In genomic region chr2:164803921-164804313, GRCm38 (mm10) we compare ENCODE assay signal across 10 mouse cellular contexts. TPM values are rescaled to one million over a fixed set of nuclear protein-coding genes. Genes with fewer than 3 reads are reported as not detected.
A peak's percentile ranks its signal among the peaks of the same experiment; 100 is the strongest.
DNase-seq lines count a peak whose midpoint lies in the region; ATAC-seq and TF ChIP-seq lines count a peak whose summit lies in the region.
"Had no signal": no experiment of that assay in that cellular context is flagged by ENCODE, and none has a peak within 500 bp of the region (broad histone marks: within the 10 kb centered on the region; RNA-seq: fewer than 3 reads in every experiment).

No protein-coding gene starts in this region.

- no peaks in the 10 kb centered on the region for H3K27me3 ChIP-seq in erythroblast, embryonic 14.5 days (ENCODE audit: control insufficient read depth)
- H3K27me3 ChIP-seq in forebrain, embryonic 13.5 days: no peaks in the 10 kb centered on the region
- no peaks in the 10 kb centered on the region for H3K27me3 ChIP-seq in liver, embryonic 14.5 days (ENCODE audit: control insufficient read depth, insufficient read depth, low read length)

- peak overlapping the region; percentile 78 for H3K4me3 ChIP-seq in erythroblast, embryonic 14.5 days (replicated peaks)
- H3K4me3 ChIP-seq in forebrain, embryonic 13.5 days: peak overlapping the region; percentile 82
- peak overlapping the region; percentile 95 to 99 for H3K4me3 ChIP-seq in liver, embryonic 14.5 days (ENCODE audit: insufficient read depth in 1 of 2, low read depth in 2 of 2, low read length in 2 of 2)

- no peak overlapping the region for H3K27ac ChIP-seq in forebrain, embryonic 13.5 days
- peak overlapping the region; percentile 80 for H3K27ac ChIP-seq in liver, embryonic 14.5 days

- WGBS in forebrain, embryonic 13.5 days: 67% methylated on average over 1 of the region's 1 CpGs
- 57% methylated on average over 1 of the region's 1 CpGs for WGBS in liver, embryonic 14.5 days (ENCODE audit: insufficient replicate concordance)

- peak overlapping the region; percentile 81 for H3K9ac ChIP-seq in forebrain, embryonic 13.5 days
- peak overlapping the region; percentile 93 for H3K9ac ChIP-seq in liver, embryonic 14.5 days (replicated peaks)

- no peak for ATAC-seq in erythroblast, adult 5-6 weeks (replicated peaks; ENCODE audit: low FRiP score, poor library complexity, severe bottlenecking)
- ATAC-seq in forebrain, embryonic 13.5 days: no peak
- no peak for ATAC-seq in liver, embryonic 14.5 days (ENCODE audit: insufficient read depth)
- no peak for ATAC-seq in megakaryocyte progenitor cell, adult 5-6 weeks (replicated peaks; ENCODE audit: poor library complexity)

- peak; percentile 38 for DNase-seq in 3T3-L1 (ENCODE audit: low read depth, low spot score)
- no peak for DNase-seq in liver, embryonic 14.5 days (ENCODE audit: low read depth in 3 of 3, low spot score in 3 of 3)
- DNase-seq in right cerebral cortex, postnatal 4 days: no peak
- DNase-seq in layer of hippocampus, postnatal 14 days (ENCODE audit: low spot score in 2 of 2): no peak
- DNase-seq: B cell, adult 2 months had no signal

- peak overlapping the region; percentile 74 for H3K4me2 ChIP-seq in forebrain, embryonic 13.5 days
- peak overlapping the region; percentile 90 for H3K4me2 ChIP-seq in liver, embryonic 14.5 days (ENCODE audit: low read depth)

- TF ChIP-seq EP300 in liver, embryonic 14.5 days (IDR thresholded peaks at IDR 0.05; ENCODE audit: low read depth): no peak

- no peaks in the 10 kb centered on the region for H3K9me3 ChIP-seq in erythroblast, embryonic 14.5 days (ENCODE audit: control insufficient read depth, low read length)
- H3K9me3 ChIP-seq in forebrain, embryonic 13.5 days (replicated peaks): no peaks in the 10 kb centered on the region
- no peaks in the 10 kb centered on the region for H3K9me3 ChIP-seq in liver, embryonic 14.5 days (ENCODE audit: control insufficient read depth, low read length)

- peaks cover 48% of the 10 kb centered on the region for H3K4me1 ChIP-seq in erythroblast, embryonic 14.5 days (ENCODE audit: control insufficient read depth)
- H3K4me1 ChIP-seq in forebrain, embryonic 13.5 days: peaks cover 33% of the 10 kb centered on the region
- peaks cover 12 to 13% of the 10 kb centered on the region in 2 experiments for H3K4me1 ChIP-seq in liver, embryonic 14.5 days (replicated peaks; ENCODE audit: control insufficient read depth in 2 of 2, insufficient read depth in 2 of 2, low read length in 1 of 2)

- H3K36me3 ChIP-seq in erythroblast, embryonic 14.5 days (ENCODE audit: control insufficient read depth): peaks cover 53% of the 10 kb centered on the region
- peaks cover 33% of the 10 kb centered on the region for H3K36me3 ChIP-seq in forebrain, embryonic 13.5 days (ENCODE audit: poor library complexity, severe bottlenecking)
- H3K36me3 ChIP-seq in liver, embryonic 14.5 days (replicated peaks; ENCODE audit: control insufficient read depth, insufficient read depth, low read depth): peaks cover 14% of the 10 kb centered on the region

- no peak; the same call in 1 of the 2 replicates for TF ChIP-seq CTCF in liver, embryonic 14.5 days (IDR thresholded peaks at IDR 0.05; ENCODE audit: low read depth)

RNA-seq across cellular contexts. Expression of gene Acot8, which starts 0.8 kb away (rescaled TPM):
- polyA plus RNA-seq in erythroblast, embryonic 14.5 days (2012): 7.0 and 9.2 TPM in 2 replicates
- 9.6 and 10.0 TPM in 2 replicates for total RNA-seq in erythroblast, adult 5-6 weeks (2015; ENCODE audit: low replicate concordance)
- 15.8 and 20.8 TPM in 2 replicates for total RNA-seq in erythroblast, adult 5-6 weeks (2017; ENCODE audit: low replicate concordance)
- polyA plus RNA-seq in forebrain, embryonic 13.5 days (2015; fragmentation: Nextera tagmentation; extraction: Ambion mirVana): 16.5 and 17.0 TPM in 2 replicates
- polyA plus RNA-seq in liver, embryonic 14.5 days (2012; rRNA removed): 20.6 and 22.1 TPM in 2 replicates
- polyA plus RNA-seq in liver, embryonic 14.5 days (2014; fragmentation: Nextera tagmentation; extraction: Ambion mirVana): 13.5 and 14.7 TPM in 2 replicates
- total RNA-seq in megakaryocyte progenitor cell, adult 5-6 weeks (2015): 13.2 and 14.2 TPM in 2 replicates
- total RNA-seq in megakaryocyte progenitor cell, adult 5-6 weeks (2017): 22.2 and 26.4 TPM in 2 replicates
- 10 to 100 TPM; 26.4 to 28.1 TPM for total RNA-seq in layer of hippocampus, postnatal 14 days (2021)

RNA-seq across cellular contexts. Expression of gene Zswim3, which starts 1.0 kb away (rescaled TPM):
- 0.08 and 0.10 TPM in 2 replicates for polyA plus RNA-seq in erythroblast, embryonic 14.5 days (2012)
- total RNA-seq in erythroblast, adult 5-6 weeks (2015; ENCODE audit: low replicate concordance): 0.58 and 1.9 TPM in 2 replicates
- 2.0 and 4.5 TPM in 2 replicates for total RNA-seq in erythroblast, adult 5-6 weeks (2017; ENCODE audit: low replicate concordance)
- 11.7 and 12.1 TPM in 2 replicates for polyA plus RNA-seq in forebrain, embryonic 13.5 days (2015; fragmentation: Nextera tagmentation; extraction: Ambion mirVana)
- polyA plus RNA-seq in liver, embryonic 14.5 days (2012; rRNA removed): 2.2 and 2.4 TPM in 2 replicates
- 3.7 and 4.5 TPM in 2 replicates for polyA plus RNA-seq in liver, embryonic 14.5 days (2014; fragmentation: Nextera tagmentation; extraction: Ambion mirVana)
- 4.3 and 6.7 TPM in 2 replicates for total RNA-seq in megakaryocyte progenitor cell, adult 5-6 weeks (2015)
- total RNA-seq in megakaryocyte progenitor cell, adult 5-6 weeks (2017): 2.5 and 2.8 TPM in 2 replicates
- 1 to 10 TPM; 6.0 to 8.3 TPM for total RNA-seq in layer of hippocampus, postnatal 14 days (2021)

RNA-seq across cellular contexts. Expression of gene Snx21, which starts 18.3 kb away (rescaled TPM):
- 1.5 and 2.4 TPM in 2 replicates for polyA plus RNA-seq in erythroblast, embryonic 14.5 days (2012)
- 2.1 and 2.9 TPM in 2 replicates for total RNA-seq in erythroblast, adult 5-6 weeks (2015; ENCODE audit: low replicate concordance)
- 0.43 and 0.98 TPM in 2 replicates for total RNA-seq in erythroblast, adult 5-6 weeks (2017; ENCODE audit: low replicate concordance)
- 14.7 and 15.4 TPM in 2 replicates for polyA plus RNA-seq in forebrain, embryonic 13.5 days (2015; fragmentation: Nextera tagmentation; extraction: Ambion mirVana)
- 2.3 TPM in 2 replicates for polyA plus RNA-seq in liver, embryonic 14.5 days (2012; rRNA removed)
- 2.9 and 4.4 TPM in 2 replicates for polyA plus RNA-seq in liver, embryonic 14.5 days (2014; fragmentation: Nextera tagmentation; extraction: Ambion mirVana)
- total RNA-seq in megakaryocyte progenitor cell, adult 5-6 weeks (2015): 0.42 and 0.49 TPM in 2 replicates
- 0.37 and 0.88 TPM in 2 replicates for total RNA-seq in megakaryocyte progenitor cell, adult 5-6 weeks (2017)
- total RNA-seq in layer of hippocampus, postnatal 14 days (2021): 10 to 100 TPM; 33.3 to 39.8 TPM

RNA-seq across cellular contexts. Expression of gene Zswim1, which starts 18.6 kb away (rescaled TPM):
- 0.69 and 0.71 TPM in 2 replicates for polyA plus RNA-seq in erythroblast, embryonic 14.5 days (2012)
- total RNA-seq in erythroblast, adult 5-6 weeks (2015; ENCODE audit: low replicate concordance): 1.5 and 2.1 TPM in 2 replicates
- total RNA-seq in erythroblast, adult 5-6 weeks (2017; ENCODE audit: low replicate concordance): 0.60 and 1.1 TPM in 2 replicates
- polyA plus RNA-seq in forebrain, embryonic 13.5 days (2015; fragmentation: Nextera tagmentation; extraction: Ambion mirVana): 22.1 and 23.2 TPM in 2 replicates
- 2.0 and 2.6 TPM in 2 replicates for polyA plus RNA-seq in liver, embryonic 14.5 days (2012; rRNA removed)
- 3.6 and 4.6 TPM in 2 replicates for polyA plus RNA-seq in liver, embryonic 14.5 days (2014; fragmentation: Nextera tagmentation; extraction: Ambion mirVana)
- 6.3 and 9.0 TPM in 2 replicates for total RNA-seq in megakaryocyte progenitor cell, adult 5-6 weeks (2015)
- 3.1 and 4.4 TPM in 2 replicates for total RNA-seq in megakaryocyte progenitor cell, adult 5-6 weeks (2017)
- 10 to 100 TPM; 18.1 to 18.2 TPM for total RNA-seq in layer of hippocampus, postnatal 14 days (2021)

RNA-seq across cellular contexts. Expression of gene Tnnc2, which starts 24.1 kb away (rescaled TPM):
- not detected in 2 replicates for polyA plus RNA-seq in erythroblast, embryonic 14.5 days (2012)
- total RNA-seq in erythroblast, adult 5-6 weeks (2015; ENCODE audit: low replicate concordance): not detected in 2 replicates
- not detected in 2 replicates for total RNA-seq in erythroblast, adult 5-6 weeks (2017; ENCODE audit: low replicate concordance)
- polyA plus RNA-seq in forebrain, embryonic 13.5 days (2015; fragmentation: Nextera tagmentation; extraction: Ambion mirVana): not detected in 2 replicates
- polyA plus RNA-seq in liver, embryonic 14.5 days (2012; rRNA removed): 0.15 and 0.32 TPM in 2 replicates
- polyA plus RNA-seq in liver, embryonic 14.5 days (2014; fragmentation: Nextera tagmentation; extraction: Ambion mirVana): 0.44 TPM in 1 of 2 replicates, not detected in the other
- total RNA-seq in megakaryocyte progenitor cell, adult 5-6 weeks (2015): not detected in 2 replicates
- total RNA-seq in megakaryocyte progenitor cell, adult 5-6 weeks (2017): not detected in 2 replicates
- total RNA-seq in layer of hippocampus, postnatal 14 days (2021): not detected
- total RNA-seq: neutrophil, adult 5-6 weeks had no signal

Comparison
In these comparisons a context has a peak if more than half of its experiments do, and no peak if none do; other contexts are left out.
1. RNA of gene Snx21, which starts 18.3 kb away (total RNA-seq): 33.3 to 39.8 TPM in layer of hippocampus, postnatal 14 days; 0.43 to 2.9 TPM in erythroblast, adult 5-6 weeks and 0.37 to 0.88 TPM in megakaryocyte progenitor cell, adult 5-6 weeks; every median in the first group is over 4 times any median in the second.
2. Peak in every context shown above with its lines, with median percentiles within 50 percentile points of each other: H3K4me3 ChIP-seq.